Mouse (Mus musculus): Measurements from ENCODE around the gene Mylk. TPM values are rescaled to one million over a fixed set of nuclear protein-coding genes. Genes with fewer than 3 reads are reported as not detected.

Gene Mylk
- polyA plus RNA-seq, 1 experiment from 2014 or later = 18.1 TPM

DNA sequence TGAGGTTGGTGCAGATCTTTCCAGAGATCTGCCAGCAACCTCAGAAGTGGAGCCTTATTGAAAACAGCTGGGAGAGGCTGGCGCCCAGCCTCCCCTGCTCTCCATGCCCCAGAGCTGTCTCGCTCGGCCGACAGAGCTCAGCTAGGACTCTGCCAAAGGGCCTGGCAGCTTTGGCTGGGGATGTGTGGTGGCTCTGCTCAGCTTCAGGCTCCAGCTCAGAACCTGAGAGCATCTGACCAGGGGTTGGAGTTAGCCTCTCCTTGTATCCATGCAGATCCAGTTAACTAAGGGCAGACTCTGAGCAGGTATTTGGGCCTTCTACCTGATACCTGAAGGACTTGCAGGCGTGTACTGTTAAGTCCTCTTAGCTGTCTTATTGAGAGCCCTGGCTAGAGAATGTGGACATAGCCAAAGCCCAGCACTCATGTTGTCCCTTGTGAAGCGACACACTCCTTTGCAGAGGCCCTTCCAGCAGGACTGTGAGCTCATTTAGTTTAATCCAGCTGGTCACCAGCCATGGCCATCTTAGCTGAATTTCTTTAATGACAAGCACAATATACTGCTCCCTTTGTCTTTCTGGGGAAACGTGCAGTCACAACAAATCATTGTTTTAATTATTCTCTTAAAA lies 94.8 kb downstream of the Mylk start:
- no peaks in the 10 kb centered on the region for H3K36me3 ChIP-seq (ENCODE audit: control insufficient read depth, insufficient read depth, low read length)
- 44% methylated on average over 7 of the region's 7 CpGs for WGBS
- no peaks in the 10 kb centered on the region for H3K27me3 ChIP-seq (replicated peaks; ENCODE audit: control insufficient read depth, insufficient read depth, low read length)
- peak; percentile 91 for ATAC-seq (ENCODE audit: low read depth)
- no peak overlapping the region for H3K4me2 ChIP-seq (ENCODE audit: low read depth, low read length)
- H3K9ac ChIP-seq (ENCODE audit: low read depth, low read length) = no peak overlapping the region
- peak; percentile 88 for DNase-seq (ENCODE audit: low spot score)
- H3K4me3 ChIP-seq (ENCODE audit: low read depth, low read length) = no peak overlapping the region
- H3K4me1 ChIP-seq (ENCODE audit: control insufficient read depth, insufficient read depth, low read length) = peaks cover 16% of the 10 kb centered on the region
- peak overlapping the region; percentile 84 for H3K27ac ChIP-seq (replicated peaks; ENCODE audit: low read depth, low read length)
- H3K9me3 ChIP-seq (ENCODE audit: control insufficient read depth, low read length) = 0 out of 2 replicates have a peak, but pooled peaks cover 12% of the 10 kb centered on the region

DNA sequence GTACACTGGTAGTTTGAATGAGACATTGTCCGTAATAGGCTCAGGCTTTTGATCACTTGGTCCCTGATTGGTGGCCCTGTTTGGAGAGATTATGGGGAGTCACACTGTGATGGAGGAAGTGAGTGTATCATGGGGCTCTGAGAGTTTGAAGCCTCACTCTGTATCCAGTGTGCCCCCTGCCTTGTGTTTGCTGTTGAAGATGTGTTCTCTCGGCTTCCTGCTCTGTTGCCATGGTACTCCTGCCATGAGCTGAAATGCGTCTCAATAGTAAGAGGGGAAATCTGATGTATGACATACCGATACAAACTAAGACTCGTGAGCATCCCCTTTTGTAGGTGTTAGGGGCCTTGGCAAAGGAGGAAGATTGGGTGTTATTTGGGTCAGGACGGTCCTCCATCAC lies 99.8 kb downstream of the Mylk start:
- no peak for DNase-seq (ENCODE audit: low spot score)
- H3K36me3 ChIP-seq (ENCODE audit: control insufficient read depth, insufficient read depth, low read length) = no peaks in the 10 kb centered on the region
- no peak overlapping the region for H3K9ac ChIP-seq (ENCODE audit: low read depth, low read length)
- H3K4me2 ChIP-seq (ENCODE audit: low read depth, low read length) = no peak overlapping the region
- peaks cover 7% of the 10 kb centered on the region; the same call in 1 of the 2 replicates for H3K4me1 ChIP-seq (ENCODE audit: control insufficient read depth, insufficient read depth, low read length)
- no peak overlapping the region for H3K27ac ChIP-seq (replicated peaks; ENCODE audit: low read depth, low read length)
- 85% methylated on average over 6 of the region's 6 CpGs for WGBS
- H3K27me3 ChIP-seq (replicated peaks; ENCODE audit: control insufficient read depth, insufficient read depth, low read length) = no peaks in the 10 kb centered on the region
- 0 out of 2 replicates have a peak, but pooled peaks cover 12% of the 10 kb centered on the region for H3K9me3 ChIP-seq (ENCODE audit: control insufficient read depth, low read length)
- no peak overlapping the region for H3K4me3 ChIP-seq (ENCODE audit: low read depth, low read length)
- ATAC-seq (ENCODE audit: low read depth) = no peak

DNA sequence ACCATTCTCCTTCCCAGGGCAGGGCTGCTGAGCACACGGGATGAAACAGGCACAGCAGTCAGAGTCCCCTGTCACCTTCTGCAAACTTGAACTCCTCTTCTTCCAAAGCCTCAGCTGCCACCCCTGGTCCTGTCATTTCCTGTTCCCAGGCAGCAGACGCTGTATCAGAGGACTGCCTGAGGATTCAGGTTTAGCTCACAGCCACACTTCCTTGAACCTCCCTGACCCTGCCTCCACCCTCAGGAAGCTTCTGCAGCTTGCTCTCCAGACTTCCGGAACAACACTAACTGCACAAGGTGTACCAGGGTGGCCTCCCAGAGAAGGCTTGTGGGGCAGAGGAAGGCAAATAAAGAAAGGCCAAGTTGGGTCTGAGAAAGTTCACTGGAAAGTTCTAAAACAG lies 102.6 kb downstream of the Mylk start:
- H3K4me2 ChIP-seq (ENCODE audit: low read depth, low read length) = no peak overlapping the region
- no peak overlapping the region for H3K9ac ChIP-seq (ENCODE audit: low read depth, low read length)
- H3K27ac ChIP-seq (replicated peaks; ENCODE audit: low read depth, low read length) = 0 out of 2 replicates have a peak overlapping the region, but pooled peaks have one; percentile 21
- H3K36me3 ChIP-seq (ENCODE audit: control insufficient read depth, insufficient read depth, low read length) = no peaks in the 10 kb centered on the region
- no peak overlapping the region for H3K4me3 ChIP-seq (ENCODE audit: low read depth, low read length)
- H3K4me1 ChIP-seq (ENCODE audit: control insufficient read depth, insufficient read depth, low read length) = peaks cover 4% of the 10 kb centered on the region; the same call in 1 of the 2 replicates
- 48% methylated on average over 3 of the region's 3 CpGs for WGBS
- ATAC-seq (ENCODE audit: low read depth) (no peak), DNase-seq (ENCODE audit: low spot score) (no peak)
- 0 out of 2 replicates have a peak, but pooled peaks cover 2% of the 10 kb centered on the region for H3K9me3 ChIP-seq (ENCODE audit: control insufficient read depth, low read length)
- H3K27me3 ChIP-seq (replicated peaks; ENCODE audit: control insufficient read depth, insufficient read depth, low read length) = no peaks in the 10 kb centered on the region

DNA sequence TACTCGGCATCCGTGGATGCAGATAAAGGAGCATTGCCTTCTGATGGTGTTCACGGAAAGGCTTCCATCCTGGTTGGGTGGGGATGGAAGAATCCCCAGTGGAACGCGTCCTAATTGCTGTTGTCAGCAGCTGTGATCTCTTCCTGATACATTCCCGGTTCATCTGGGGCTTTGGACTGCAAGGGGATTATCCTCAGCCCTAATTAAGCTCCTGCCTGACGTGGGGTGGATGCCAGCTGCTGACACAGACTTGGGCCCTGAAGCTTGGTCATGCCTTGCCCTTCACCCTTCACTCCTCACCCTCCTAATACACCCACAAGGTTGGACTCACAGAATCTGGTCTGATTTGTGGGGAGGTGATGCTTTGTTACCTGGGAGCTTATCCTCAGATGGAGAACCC lies 109.1 kb downstream of the Mylk start:
- H3K36me3 ChIP-seq (ENCODE audit: control insufficient read depth, insufficient read depth, low read length) = no peaks in the 10 kb centered on the region

DNA sequence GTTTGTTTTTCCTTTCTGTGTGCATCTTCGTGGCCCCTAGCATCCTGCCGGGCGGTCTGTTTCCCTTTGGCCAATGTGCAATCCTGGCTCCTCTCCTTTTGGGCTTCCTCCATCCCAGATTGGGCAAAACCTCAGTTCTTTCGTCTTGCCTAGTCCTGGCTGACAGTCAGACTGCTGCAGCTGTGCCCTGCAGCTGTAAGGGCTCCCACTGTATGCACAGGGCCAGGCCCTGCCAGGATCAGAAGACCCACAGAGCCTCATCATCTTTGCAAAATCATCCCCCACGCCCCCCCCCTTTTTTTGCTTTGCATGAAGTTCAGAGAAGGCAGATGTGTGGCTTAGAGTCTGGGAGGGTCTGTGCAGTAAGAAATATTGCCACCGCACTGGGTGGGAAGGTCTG lies 110.1 kb downstream of the Mylk start:
- no peaks in the 10 kb centered on the region for H3K36me3 ChIP-seq (ENCODE audit: control insufficient read depth, insufficient read depth, low read length)
- ATAC-seq (ENCODE audit: low read depth) = no peak
- no peaks in the 10 kb centered on the region for H3K9me3 ChIP-seq (ENCODE audit: control insufficient read depth, low read length)
- 71% methylated on average over 6 of the region's 6 CpGs for WGBS
- peak overlapping the region; percentile 28 for H3K27ac ChIP-seq (replicated peaks; ENCODE audit: low read depth, low read length)
- H3K4me1 ChIP-seq (ENCODE audit: control insufficient read depth, insufficient read depth, low read length) = peaks cover 7% of the 10 kb centered on the region
- no peaks in the 10 kb centered on the region for H3K27me3 ChIP-seq (replicated peaks; ENCODE audit: control insufficient read depth, insufficient read depth, low read length)
- H3K4me3 ChIP-seq (ENCODE audit: low read depth, low read length) = no peak overlapping the region
- DNase-seq (ENCODE audit: low spot score) = peak; percentile 21
- H3K4me2 ChIP-seq (ENCODE audit: low read depth, low read length) = no peak overlapping the region
- no peak overlapping the region for H3K9ac ChIP-seq (ENCODE audit: low read depth, low read length)

More for the DNA sequence above, 109.1 kb downstream of the Mylk start:
- Histone ChIP-seq H3K4me2 (ENCODE audit: low read depth, low read length) (no peak overlapping the region), H3K9me3 (ENCODE audit: control insufficient read depth, low read length) (no peaks in the 10 kb centered on the region), H3K9ac (ENCODE audit: low read depth, low read length) (no peak overlapping the region), H3K4me1 (ENCODE audit: control insufficient read depth, insufficient read depth, low read length) (peaks cover 7% of the 10 kb centered on the region), H3K27me3 (replicated peaks; ENCODE audit: control insufficient read depth, insufficient read depth, low read length) (no peaks in the 10 kb centered on the region), H3K27ac (replicated peaks; ENCODE audit: low read depth, low read length) (no peak overlapping the region), H3K4me3 (ENCODE audit: low read depth, low read length) (no peak overlapping the region)
- peak; percentile 33; the same call in 1 of the 2 replicates for ATAC-seq (ENCODE audit: low read depth)
- DNase-seq (ENCODE audit: low spot score) = peak; percentile 42
- WGBS = 63% methylated on average over 7 of the region's 7 CpGs

DNA sequence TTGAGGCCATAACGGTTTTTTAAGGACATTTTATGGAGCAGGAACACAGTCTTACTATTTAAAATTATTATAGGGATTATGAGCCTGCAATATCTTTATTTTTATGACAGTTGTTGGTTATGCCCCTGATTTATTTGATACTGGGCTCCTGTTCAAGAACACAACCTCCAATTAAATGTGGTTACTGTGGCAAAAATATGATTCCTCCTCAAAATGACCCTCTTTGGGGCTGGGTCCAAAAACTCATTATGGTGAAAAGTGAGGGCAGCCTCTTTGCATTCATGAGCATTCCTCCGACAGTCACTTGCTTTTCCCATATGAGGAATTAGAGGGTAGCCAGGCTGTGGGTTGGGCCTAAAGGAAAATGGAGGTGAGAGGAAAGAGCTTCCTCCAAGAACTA lies 110.7 kb downstream of the Mylk start:
- Histone ChIP-seq H3K9ac (ENCODE audit: low read depth, low read length) (no peak overlapping the region), H3K4me3 (ENCODE audit: low read depth, low read length) (no peak overlapping the region), H3K27ac (replicated peaks; ENCODE audit: low read depth, low read length) (0 out of 2 replicates have a peak overlapping the region, but pooled peaks have one; percentile 28), H3K4me1 (ENCODE audit: control insufficient read depth, insufficient read depth, low read length) (peaks cover 7% of the 10 kb centered on the region), H3K9me3 (ENCODE audit: control insufficient read depth, low read length) (no peaks in the 10 kb centered on the region), H3K27me3 (replicated peaks; ENCODE audit: control insufficient read depth, insufficient read depth, low read length) (no peaks in the 10 kb centered on the region), H3K36me3 (ENCODE audit: control insufficient read depth, insufficient read depth, low read length) (no peaks in the 10 kb centered on the region), H3K4me2 (ENCODE audit: low read depth, low read length) (no peak overlapping the region)
- 65% methylated on average over 2 of the region's 2 CpGs for WGBS
- DNase-seq (ENCODE audit: low spot score) = peak; percentile 44
- peak; percentile 18; the same call in 1 of the 2 replicates for ATAC-seq (ENCODE audit: low read depth)

DNA sequence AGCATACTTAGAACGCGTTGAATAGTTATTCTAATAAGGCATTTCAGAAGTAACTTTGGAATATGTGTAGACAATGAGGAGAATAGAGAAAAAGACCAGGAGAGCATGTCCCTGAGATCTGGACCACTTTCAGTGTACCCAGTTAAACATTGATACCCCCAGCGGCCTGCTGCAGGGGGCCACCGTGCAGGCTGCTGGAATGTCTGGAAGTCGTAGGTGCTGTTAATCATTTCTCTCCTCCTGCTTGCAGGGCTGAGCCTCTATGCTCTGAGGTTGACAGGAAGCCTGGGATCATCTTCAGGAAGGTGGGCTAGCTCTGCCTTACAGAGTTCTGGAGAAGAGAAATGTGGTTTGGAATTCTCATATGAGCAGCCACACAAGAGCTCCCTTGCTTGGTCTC lies 112.6 kb downstream of the Mylk start:
- H3K9me3 ChIP-seq (ENCODE audit: control insufficient read depth, low read length) = no peaks in the 10 kb centered on the region
- no peak for ATAC-seq (ENCODE audit: low read depth)

DNA sequence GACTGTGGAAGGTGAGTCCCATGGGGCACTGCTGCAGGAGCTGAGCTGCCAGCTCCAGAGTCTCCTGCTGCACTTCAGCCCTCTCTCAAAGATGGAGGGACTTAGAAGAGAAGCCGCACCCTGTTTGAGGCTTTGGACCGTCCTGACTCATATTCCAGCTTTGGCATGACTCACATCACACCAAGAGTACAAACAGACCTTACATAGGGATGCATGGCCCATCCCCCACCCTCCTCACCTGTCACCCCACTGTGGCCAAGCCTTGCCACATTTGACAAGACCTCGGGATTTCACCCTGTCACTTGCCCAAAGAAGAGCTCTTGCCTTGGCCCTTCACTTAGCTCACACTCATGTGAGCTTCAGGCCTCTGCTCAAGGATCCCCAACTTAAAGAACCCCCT lies 115.8 kb downstream of the Mylk start:
- ATAC-seq (ENCODE audit: low read depth) (no peak), DNase-seq (ENCODE audit: low spot score) (no peak)
- Histone ChIP-seq H3K27me3 (replicated peaks; ENCODE audit: control insufficient read depth, insufficient read depth, low read length) (no peaks in the 10 kb centered on the region), H3K27ac (replicated peaks; ENCODE audit: low read depth, low read length) (no peak overlapping the region), H3K4me3 (ENCODE audit: low read depth, low read length) (no peak overlapping the region), H3K9me3 (ENCODE audit: control insufficient read depth, low read length) (no peaks in the 10 kb centered on the region), H3K36me3 (ENCODE audit: control insufficient read depth, insufficient read depth, low read length) (no peaks in the 10 kb centered on the region), H3K9ac (ENCODE audit: low read depth, low read length) (no peak overlapping the region), H3K4me2 (ENCODE audit: low read depth, low read length) (no peak overlapping the region), H3K4me1 (ENCODE audit: control insufficient read depth, insufficient read depth, low read length) (no peaks in the 10 kb centered on the region)
- 75% methylated on average over 3 of the region's 3 CpGs for WGBS

More for the DNA sequence above, 112.6 kb downstream of the Mylk start:
- Histone ChIP-seq H3K27ac (replicated peaks; ENCODE audit: low read depth, low read length) (no peak overlapping the region), H3K9ac (ENCODE audit: low read depth, low read length) (no peak overlapping the region), H3K36me3 (ENCODE audit: control insufficient read depth, insufficient read depth, low read length) (no peaks in the 10 kb centered on the region), H3K4me3 (ENCODE audit: low read depth, low read length) (no peak overlapping the region), H3K27me3 (replicated peaks; ENCODE audit: control insufficient read depth, insufficient read depth, low read length) (no peaks in the 10 kb centered on the region), H3K4me2 (ENCODE audit: low read depth, low read length) (no peak overlapping the region), H3K4me1 (ENCODE audit: control insufficient read depth, insufficient read depth, low read length) (peaks cover 7% of the 10 kb centered on the region)
- DNase-seq (ENCODE audit: low spot score) = no peak
- 67% methylated on average over 5 of the region's 5 CpGs for WGBS

Measured in embryonic facial prominence, embryonic 14.5 days (tissue).